Mouse (Mus musculus): ENCODE measurements around the gene Muc2.

Muc2 gene

GRCm38 (mm10) chr7:141758291-141758690 is 68.2 kb downstream of the Muc2 start:
- DNase-seq (ENCODE audit: low read depth, low spot score), result no peak

- no peak for DNase-seq (ENCODE audit: low read depth, low spot score)
Measured at GRCm38 (mm10) chr7:141770521-141770920, 80.4 kb downstream of the Muc2 start.

- no peak for DNase-seq (ENCODE audit: low read depth, low spot score)
Measured at GRCm38 (mm10) chr7:141770988-141771387, 80.8 kb downstream of the Muc2 start.

- DNase-seq (ENCODE audit: low read depth, low spot score), result no peak
Measured at GRCm38 (mm10) chr7:141772058-141772557, 82.0 kb downstream of the Muc2 start.

- DNase-seq (ENCODE audit: low read depth, low spot score), result no peak
Measured at GRCm38 (mm10) chr7:141774855-141775254, 84.7 kb downstream of the Muc2 start.

DNA sequence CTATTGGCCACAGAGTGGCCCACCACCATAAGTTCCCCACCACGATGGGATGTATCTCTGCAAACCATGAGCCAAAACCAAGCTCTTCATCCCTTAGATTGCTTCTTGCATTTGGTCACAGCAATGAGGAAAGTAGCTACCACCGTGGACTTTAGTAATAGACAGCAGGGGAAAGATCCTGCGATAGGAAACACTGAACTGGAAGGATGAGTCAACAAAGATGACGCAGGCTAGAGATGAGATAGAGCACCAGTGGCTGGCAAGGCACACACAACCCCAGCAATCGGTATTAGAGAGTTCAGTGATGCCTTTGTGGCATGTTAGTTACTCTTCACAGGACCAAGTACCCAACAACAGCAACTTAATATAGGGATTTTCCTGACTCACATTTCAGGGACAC is 86.1 kb downstream of the Muc2 start:
- no peak for DNase-seq (ENCODE audit: low read depth, low spot score)

GRCm38 (mm10) chr7:141788677-141789452 is 98.7 kb downstream of the Muc2 start, which contains the start of gene Muc5ac:
Gene Muc5ac, plus strand, starts transcription at chr7:141788972.
- no peak for DNase-seq (ENCODE audit: low read depth, low spot score)

GRCm38 (mm10) chr7:141794251-141794650 is 104.1 kb downstream of the Muc2 start:
- no peak for DNase-seq (ENCODE audit: low read depth, low spot score)

GRCm38 (mm10) chr7:141803206-141803605 is 113.1 kb downstream of the Muc2 start:
- DNase-seq (ENCODE audit: low read depth, low spot score), result no peak

Measured in retina, postnatal 7 days (tissue).